Mouse (Mus musculus) heart, embryonic 15.5 days (tissue): ENCODE data around the gene Mecom. TPM values are rescaled to one million over a fixed set of nuclear protein-coding genes. Genes with fewer than 3 reads are reported as not detected.
A peak's percentile ranks its signal among the peaks of the same experiment; 100 is the strongest.

Experiments
- ATAC-seq: fragments of 200-750 bp; cut with Nextera tagmentation; replicated peaks from 2 replicates; pipeline ENCODE4 v1.8.0; 2017; ENCODE audit warnings: low read depth, moderate TSS enrichment; ENCODE audit not compliant: insufficient number of reproducible peaks, insufficient read depth, low FRiP score
- H3K27ac ChIP-seq: fragments of 300-500 bp; sonication (generic); 2 replicates; pipeline ENCODE4 v1.5.1; 2015; ENCODE audit warnings: mild to moderate bottlenecking, inconsistent platforms
- H3K27me3 ChIP-seq: fragments of 300-500 bp; sonication (generic); 2 replicates; pipeline ENCODE4 v1.6.1; 2015; ENCODE audit warnings: inconsistent platforms
- H3K36me3 ChIP-seq: fragments of 300-500 bp; sonication (generic); 2 replicates; pipeline ENCODE4 v1.6.1; 2015; ENCODE audit warnings: mild to moderate bottlenecking, inconsistent platforms
- H3K4me1 ChIP-seq: fragments of 300-500 bp; sonication (generic); replicated peaks from 2 replicates; pipeline ENCODE4 v1.6.1; 2015; ENCODE audit warnings: inconsistent platforms
- H3K4me2 ChIP-seq: fragments of 300-500 bp; sonication (generic); 2 replicates; pipeline ENCODE4 v1.6.1; 2015; ENCODE audit warnings: inconsistent platforms, mild to moderate bottlenecking, moderate library complexity
- H3K4me3 ChIP-seq: fragments of 300-500 bp; sonication (generic); 2 replicates; pipeline ENCODE4 v1.5.1; 2015; ENCODE audit warnings: mild to moderate bottlenecking, inconsistent platforms
- H3K9ac ChIP-seq: fragments of 300-500 bp; sonication (generic); 2 replicates; pipeline ENCODE4 v1.6.1; 2015; ENCODE audit warnings: mild to moderate bottlenecking, inconsistent platforms
- H3K9me3 ChIP-seq: fragments of 300-500 bp; sonication (generic); replicated peaks from 2 replicates; pipeline ENCODE4 v1.6.1; 2016; ENCODE audit warnings: inconsistent platforms
- WGBS: fragments of 180-500 bp; shearing (Covaris S2); methylation state at CpG from one replicate; pipeline ENCODE4 v1.1.7; 2015; ENCODE audit warnings: mixed read lengths; 5-methylcytosine and 5-hydroxymethylcytosine counted together
- polyA plus RNA-seq: library from polyadenylated mRNA; unstranded; fragments of >200 nt; fragmentation: Nextera tagmentation; extraction: Ambion mirVana; gene quantifications from 2 replicates; pipeline ENCODE4 v1.2.1, GENCODE M21; 2015

Gene Mecom
- polyA plus RNA-seq, 1 experiment from 2014 or later, result 17.3 TPM

DNA sequence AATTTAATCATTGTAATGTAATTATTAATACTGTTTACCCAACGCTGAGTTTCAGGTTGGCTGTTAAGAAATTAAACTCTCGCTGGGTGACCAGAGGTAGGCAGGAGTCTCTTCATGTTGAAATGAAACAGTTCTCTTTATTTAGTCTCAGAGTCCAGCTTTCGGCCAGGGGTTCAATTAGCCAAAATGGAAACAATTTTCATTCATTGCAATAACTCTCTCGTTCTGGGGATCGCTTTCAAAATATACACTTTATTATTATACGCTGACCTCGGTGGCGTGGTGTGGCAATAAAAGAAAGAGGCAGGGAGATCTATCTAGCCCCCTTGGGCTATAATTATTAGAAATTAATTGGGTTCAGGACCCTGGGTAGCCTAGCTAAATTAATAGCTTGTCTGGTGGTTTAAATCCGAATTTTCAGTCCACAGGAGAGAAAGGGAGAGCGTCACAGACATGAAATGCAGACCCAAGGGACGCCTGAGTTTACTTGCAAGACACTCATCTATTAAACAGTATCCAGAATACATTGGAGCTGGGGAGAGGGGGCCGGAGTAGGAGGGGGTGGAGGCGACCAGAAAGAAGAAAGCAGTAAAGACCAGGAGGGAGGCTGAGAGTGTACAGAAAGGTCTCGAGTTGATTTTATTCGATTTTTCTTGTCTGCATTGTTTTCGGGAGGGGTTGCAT lies 34.4 kb downstream of the Mecom start:
- H3K27ac ChIP-seq, result 0 out of 2 replicates have a peak overlapping the region, but pooled peaks have one; percentile 2
- no peaks in the 10 kb centered on the region for H3K36me3 ChIP-seq
- H3K9ac ChIP-seq, result no peak overlapping the region
- H3K4me3 ChIP-seq, result peak overlapping the region; percentile 53
- H3K9me3 ChIP-seq, result no peaks in the 10 kb centered on the region
- H3K27me3 ChIP-seq, result peaks cover 69% of the 10 kb centered on the region
- WGBS, result 11% methylated on average over 16 of the region's 16 CpGs
- peak overlapping the region; percentile 79 for H3K4me2 ChIP-seq
- ATAC-seq, result no peak
- peaks cover 26% of the 10 kb centered on the region for H3K4me1 ChIP-seq

DNA sequence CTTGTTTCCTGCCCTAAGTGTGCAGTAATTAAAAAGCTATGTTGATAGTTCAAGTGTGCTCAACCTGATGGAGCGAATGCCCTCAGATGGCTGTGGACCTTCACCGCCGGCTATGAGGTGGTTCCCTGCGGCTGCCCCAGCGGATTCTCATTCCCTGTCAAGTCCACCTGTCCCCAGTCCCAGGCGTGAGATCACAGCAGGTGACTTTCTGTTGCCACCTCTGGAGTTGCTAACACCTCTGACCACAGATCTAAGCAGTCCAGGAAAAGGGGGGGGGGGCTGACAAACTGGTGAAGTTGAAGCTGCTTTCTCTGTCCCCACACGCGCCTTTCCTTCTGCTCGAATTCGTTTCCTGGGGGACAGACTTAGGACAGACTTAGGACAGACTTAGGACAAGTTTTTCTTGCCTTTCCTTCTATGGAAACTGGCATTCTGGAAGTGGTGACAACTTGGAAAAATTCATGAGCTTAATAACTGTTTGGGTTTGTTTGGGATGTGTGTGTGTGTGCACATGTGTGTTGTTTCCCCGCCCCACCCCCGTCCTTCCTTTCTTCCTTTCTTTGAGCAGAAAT lies 35.3 kb downstream of the Mecom start:
- H3K27ac ChIP-seq, result no peak overlapping the region
- no peaks in the 10 kb centered on the region for H3K36me3 ChIP-seq
- H3K4me1 ChIP-seq, result peaks cover 33% of the 10 kb centered on the region
- no peak overlapping the region for H3K4me2 ChIP-seq
- peaks cover 76% of the 10 kb centered on the region for H3K27me3 ChIP-seq
- H3K4me3 ChIP-seq, result no peak overlapping the region
- WGBS, result 19% methylated on average over 12 of the region's 12 CpGs
- H3K9ac ChIP-seq, result no peak overlapping the region
- ATAC-seq, result no peak
- no peaks in the 10 kb centered on the region for H3K9me3 ChIP-seq

DNA sequence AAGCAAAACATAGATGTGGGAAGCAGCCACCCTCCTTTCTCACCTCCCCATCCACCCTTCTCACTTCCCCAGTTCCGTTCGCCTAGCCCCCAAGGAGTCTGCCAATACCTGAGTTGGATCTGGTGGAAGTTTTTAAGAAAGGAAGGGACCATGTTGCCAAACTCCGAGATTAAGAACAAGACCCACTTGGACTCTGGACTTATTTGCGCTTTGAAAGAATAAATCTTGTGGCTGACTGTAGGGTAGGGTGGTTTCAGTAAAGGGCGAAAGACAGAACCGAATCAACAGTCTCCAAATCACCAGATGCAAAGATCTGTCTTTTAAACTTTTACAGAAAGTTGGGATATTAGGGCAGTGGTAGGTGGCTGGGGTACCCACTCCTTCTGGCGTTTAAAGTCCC lies 36.0 kb downstream of the Mecom start:
- no peak for ATAC-seq
- Histone ChIP-seq H3K27ac (no peak overlapping the region), H3K4me1 (peaks cover 38% of the 10 kb centered on the region), H3K27me3 (peaks cover 73% of the 10 kb centered on the region), H3K4me3 (no peak overlapping the region), H3K9ac (no peak overlapping the region), H3K36me3 (no peaks in the 10 kb centered on the region), H3K9me3 (no peaks in the 10 kb centered on the region), H3K4me2 (no peak overlapping the region)
- 31% methylated on average over 7 of the region's 7 CpGs for WGBS

DNA sequence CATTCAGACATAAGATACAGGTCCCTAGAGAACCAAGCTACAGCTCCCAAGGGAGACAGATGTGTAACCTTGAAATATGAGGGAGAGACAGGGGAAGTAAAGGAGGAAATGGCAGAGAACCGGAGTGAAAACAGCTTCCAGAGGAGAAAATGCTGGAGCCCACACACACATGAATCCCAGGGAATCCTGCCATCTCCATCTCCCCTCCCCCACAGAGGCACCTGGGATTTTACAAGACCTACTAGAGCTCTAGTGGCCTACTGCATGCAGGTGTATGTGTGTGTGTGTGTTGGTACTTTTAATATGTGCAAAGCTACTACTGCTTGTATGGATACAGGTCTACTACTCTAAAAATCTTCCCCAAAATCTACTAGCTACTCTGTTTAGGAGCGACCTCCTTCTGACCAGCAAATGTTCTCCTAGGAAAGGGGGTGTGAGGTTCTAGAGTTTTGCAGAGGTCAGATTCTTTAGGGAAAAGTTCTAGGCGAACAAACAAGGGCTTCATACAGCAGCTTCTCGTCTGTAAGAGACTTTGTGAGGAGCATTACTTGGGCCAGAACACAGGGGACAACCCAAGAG lies 36.7 kb downstream of the Mecom start:
- Histone ChIP-seq H3K4me1 (peaks cover 40% of the 10 kb centered on the region), H3K9ac (no peak overlapping the region), H3K4me2 (no peak overlapping the region), H3K27me3 (peaks cover 67% of the 10 kb centered on the region), H3K27ac (no peak overlapping the region), H3K9me3 (no peaks in the 10 kb centered on the region), H3K36me3 (no peaks in the 10 kb centered on the region), H3K4me3 (no peak overlapping the region)
- 47% methylated on average over 4 of the region's 4 CpGs for WGBS
- no peak for ATAC-seq

DNA sequence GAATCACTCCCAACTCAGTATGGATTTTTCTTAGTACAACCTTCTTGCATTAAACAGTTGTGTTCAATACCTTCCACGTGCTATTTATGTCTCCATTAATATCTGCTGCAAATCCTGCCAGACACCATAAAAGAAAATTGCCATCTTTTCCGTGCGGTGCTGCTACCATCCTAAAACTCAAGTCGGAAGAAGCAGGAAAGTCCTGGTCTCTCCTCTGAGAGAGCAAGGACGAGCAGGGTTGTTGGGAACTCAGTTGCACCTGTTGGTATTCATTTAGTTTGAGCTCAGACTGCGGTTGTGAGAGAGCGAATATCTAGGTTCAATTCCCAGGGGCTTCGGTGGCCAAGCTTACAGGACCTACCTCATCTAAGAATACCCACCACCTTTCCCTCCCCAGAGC lies 37.2 kb downstream of the Mecom start:
- Histone ChIP-seq H3K9ac (no peak overlapping the region), H3K4me3 (0 out of 2 replicates have a peak overlapping the region, but pooled peaks have one; percentile 71)
- ATAC-seq, result no peak

DNA sequence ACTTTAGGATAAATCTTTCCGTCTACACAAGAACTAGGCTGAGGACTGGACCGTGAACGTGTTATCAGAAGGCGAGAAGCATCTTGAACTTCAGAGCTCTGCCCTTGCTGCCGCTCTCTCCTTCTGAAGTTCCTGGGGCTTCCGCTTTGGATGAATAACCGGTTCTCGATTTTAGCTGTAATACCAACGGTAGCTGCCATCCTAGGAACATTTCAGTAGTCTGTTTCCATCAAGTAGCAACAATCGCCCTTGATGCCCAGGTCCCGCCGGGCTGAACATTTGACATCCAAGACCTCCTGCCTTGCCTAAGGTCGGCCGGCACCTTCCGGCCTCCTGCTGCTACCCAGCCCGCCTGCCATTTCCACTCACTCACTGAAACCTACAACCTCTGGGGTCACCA lies 37.7 kb downstream of the Mecom start:
- Histone ChIP-seq H3K27me3 (peaks cover 67% of the 10 kb centered on the region), H3K9me3 (no peaks in the 10 kb centered on the region), H3K4me3 (peak overlapping the region; percentile 71), H3K4me2 (peak overlapping the region; percentile 97), H3K36me3 (no peaks in the 10 kb centered on the region), H3K4me1 (peaks cover 41% of the 10 kb centered on the region), H3K9ac (peak overlapping the region; percentile 69; the same call in 1 of the 2 replicates), H3K27ac (peak overlapping the region; percentile 93)
- 4% methylated on average over 16 of the region's 16 CpGs for WGBS
- ATAC-seq, result no peak

More for the DNA sequence above, 37.2 kb downstream of the Mecom start:
- H3K27ac ChIP-seq, result 0 out of 2 replicates have a peak overlapping the region, but pooled peaks have one; percentile 93
- peak overlapping the region; percentile 97 for H3K4me2 ChIP-seq
- no peaks in the 10 kb centered on the region for H3K9me3 ChIP-seq
- 26% methylated on average over 8 of the region's 8 CpGs for WGBS
- peaks cover 43% of the 10 kb centered on the region for H3K4me1 ChIP-seq
- H3K36me3 ChIP-seq, result no peaks in the 10 kb centered on the region
- peaks cover 68% of the 10 kb centered on the region for H3K27me3 ChIP-seq

DNA sequence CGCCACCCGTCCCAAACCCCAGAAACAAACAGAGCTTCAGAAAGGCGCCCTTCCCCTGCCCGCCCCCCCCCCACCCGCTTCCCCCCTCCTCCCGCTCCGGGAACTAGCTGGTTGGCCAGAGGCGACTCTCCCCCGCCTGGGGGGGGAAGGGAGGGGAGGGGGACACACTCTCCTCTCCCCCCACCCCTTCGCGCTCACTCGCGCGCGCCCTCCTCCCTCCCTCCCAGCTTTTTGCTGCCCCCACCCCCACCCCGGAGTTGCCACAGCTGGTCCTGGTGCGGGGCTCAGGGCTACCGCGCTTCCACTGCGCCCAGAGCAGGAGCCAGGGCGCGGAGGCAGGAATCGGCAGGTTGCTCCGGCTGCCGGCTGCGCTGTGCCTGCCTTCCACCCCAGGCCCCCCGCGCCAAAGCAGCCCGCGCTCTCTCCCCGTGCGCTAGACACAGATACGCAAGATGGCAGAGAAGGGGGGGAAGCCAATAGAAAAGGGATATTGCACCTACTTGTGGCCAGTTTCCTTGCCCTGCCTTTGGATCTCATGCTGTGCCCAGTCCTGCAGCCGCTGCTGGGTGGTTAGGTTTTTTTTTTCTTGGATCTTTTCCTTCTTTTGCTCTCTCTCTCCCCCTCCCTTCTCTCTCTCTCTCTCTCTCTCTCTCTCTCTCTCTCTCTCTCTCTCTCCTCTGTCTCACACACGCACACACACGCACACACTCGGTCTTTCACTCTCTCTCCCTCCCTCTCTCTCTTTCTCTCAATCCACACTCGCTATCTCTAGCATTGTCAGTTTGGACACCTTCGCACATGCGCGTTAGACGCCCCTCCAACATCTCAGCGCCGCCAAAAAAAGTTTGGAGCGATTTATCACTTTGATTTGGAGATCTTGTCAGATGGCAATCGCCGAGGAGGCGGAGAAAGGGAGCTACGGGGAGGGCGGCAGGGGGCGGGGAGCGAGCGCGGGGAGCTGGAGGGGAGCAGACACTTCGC lies 38.6 kb downstream of the Mecom start:
- peaks cover 67% of the 10 kb centered on the region for H3K27me3 ChIP-seq
- ATAC-seq, result peak; percentile 45
- peak overlapping the region; percentile 69 for H3K9ac ChIP-seq
- peak overlapping the region; percentile 71 for H3K4me3 ChIP-seq
- H3K4me2 ChIP-seq, result peak overlapping the region; percentile 97
- no peaks in the 10 kb centered on the region for H3K9me3 ChIP-seq
- H3K4me1 ChIP-seq, result peaks cover 35% of the 10 kb centered on the region
- WGBS, result under 1% methylated on average over 42 of the region's 55 CpGs
- H3K36me3 ChIP-seq, result no peaks in the 10 kb centered on the region
- H3K27ac ChIP-seq, result peak overlapping the region; percentile 93

DNA sequence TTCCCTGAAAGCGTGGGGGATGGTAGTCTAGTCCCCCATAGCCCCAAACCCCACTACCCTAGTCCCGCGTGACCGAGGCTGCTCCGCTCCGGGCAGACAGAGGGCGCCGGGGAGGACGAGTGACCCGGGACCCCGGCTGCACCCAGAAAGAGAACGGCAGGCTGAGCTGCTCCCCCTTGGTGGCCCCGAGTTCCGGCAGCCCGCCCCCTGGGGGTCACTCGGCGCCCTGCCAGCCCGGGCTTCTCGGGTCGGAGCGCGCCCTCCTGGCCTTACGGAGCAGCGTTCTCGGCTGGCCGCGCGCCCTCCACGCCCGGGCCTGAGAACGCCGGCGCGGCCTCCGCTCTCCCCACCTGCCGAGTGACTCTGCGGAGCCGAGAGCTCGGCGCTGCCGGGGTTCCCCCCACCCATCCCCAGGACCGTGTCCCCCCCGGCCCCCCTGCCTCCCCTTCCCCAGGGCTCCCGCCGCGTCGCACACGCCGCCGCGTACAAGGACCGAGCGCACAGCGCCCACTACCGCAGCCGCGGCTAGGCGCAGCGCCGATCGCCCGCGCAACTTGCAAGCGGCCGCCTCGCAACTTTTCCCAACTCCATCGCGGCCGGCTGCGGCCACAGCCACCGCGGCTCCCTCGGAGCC lies 39.4 kb downstream of the Mecom start:
- no peaks in the 10 kb centered on the region for H3K9me3 ChIP-seq
- no peaks in the 10 kb centered on the region for H3K36me3 ChIP-seq
- peak overlapping the region; percentile 97 for H3K4me2 ChIP-seq
- WGBS, result under 1% methylated on average over 73 of the region's 73 CpGs
- peak overlapping the region; percentile 93 for H3K27ac ChIP-seq
- H3K4me1 ChIP-seq, result peaks cover 37% of the 10 kb centered on the region
- ATAC-seq, result peak; percentile 79
- H3K9ac ChIP-seq, result peak overlapping the region; percentile 69
- H3K27me3 ChIP-seq, result peaks cover 59% of the 10 kb centered on the region
- H3K4me3 ChIP-seq, result peak overlapping the region; percentile 71

DNA sequence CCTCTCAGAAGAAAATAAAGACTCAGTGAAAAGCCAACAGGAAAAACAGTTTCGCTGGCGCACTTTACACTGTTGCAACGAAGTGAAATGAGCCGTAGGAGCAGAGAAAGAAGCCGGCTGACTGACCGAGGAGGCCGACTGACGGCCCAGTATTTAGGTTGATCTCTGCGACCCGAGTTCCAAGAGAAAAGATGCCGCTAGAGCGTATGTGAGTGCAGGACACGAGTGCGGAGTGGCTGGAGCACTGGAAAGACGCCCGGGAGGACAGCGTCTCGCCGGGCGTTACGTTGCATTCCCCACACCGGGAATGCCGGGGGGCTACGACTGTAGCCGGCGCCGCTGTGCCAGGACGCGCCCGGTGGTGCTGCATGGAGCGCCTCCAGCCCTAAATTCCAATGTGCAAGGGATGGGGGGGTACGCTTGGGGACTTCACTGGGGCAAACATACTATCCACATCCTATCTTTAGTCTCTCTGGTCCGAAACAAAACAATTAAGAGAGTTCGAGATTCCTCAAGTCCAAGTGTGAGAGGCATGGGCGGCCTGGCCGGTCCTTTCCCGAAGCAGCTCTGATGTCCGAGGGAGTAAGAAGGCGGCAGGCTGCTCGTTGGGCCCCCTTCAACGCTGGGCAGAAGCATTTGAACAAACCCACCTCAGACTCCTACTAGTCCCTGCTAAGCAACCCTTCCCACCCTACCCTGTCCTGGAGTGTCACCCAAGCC lies 40.1 kb downstream of the Mecom start:
- WGBS, result under 1% methylated on average over 41 of the region's 41 CpGs
- no peak; the same call in 1 of the 2 replicates for ATAC-seq
- Histone ChIP-seq H3K9ac (peak overlapping the region; percentile 69), H3K4me1 (peaks cover 35% of the 10 kb centered on the region), H3K9me3 (no peaks in the 10 kb centered on the region), H3K27me3 (peaks cover 53% of the 10 kb centered on the region), H3K4me3 (peak overlapping the region; percentile 71), H3K27ac (peak overlapping the region; percentile 93), H3K4me2 (peak overlapping the region; percentile 97), H3K36me3 (no peaks in the 10 kb centered on the region)

DNA sequence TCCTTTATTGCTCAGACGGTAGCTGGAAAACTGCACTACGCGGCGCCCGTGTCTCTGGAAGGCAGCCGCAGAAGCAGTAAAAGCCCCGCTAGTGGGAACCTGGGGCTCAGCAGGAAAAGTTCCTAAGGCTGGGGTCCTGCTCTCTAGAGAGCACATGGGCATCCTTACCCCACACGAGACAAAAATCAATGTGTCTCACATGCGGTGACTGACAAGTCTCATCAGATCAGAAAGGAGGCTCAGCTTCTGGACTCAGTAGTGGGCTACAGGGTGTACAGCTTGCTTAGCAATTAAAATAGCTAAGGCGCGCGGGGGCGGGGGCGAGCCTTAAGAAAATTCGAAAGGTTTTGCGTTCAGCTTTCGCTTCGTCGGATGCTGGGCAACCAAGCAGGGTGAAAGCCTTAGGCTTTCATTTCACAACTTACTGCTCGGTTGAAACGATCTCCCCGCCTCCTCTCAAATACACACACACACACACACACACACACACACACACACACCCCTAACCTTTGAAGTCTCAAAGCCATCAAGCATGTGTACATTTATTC lies 40.7 kb downstream of the Mecom start:
- Histone ChIP-seq H3K4me2 (peak overlapping the region; percentile 97), H3K9me3 (no peaks in the 10 kb centered on the region), H3K4me1 (peaks cover 35% of the 10 kb centered on the region), H3K27ac (peak overlapping the region; percentile 93), H3K27me3 (peaks cover 48% of the 10 kb centered on the region), H3K4me3 (peak overlapping the region; percentile 71), H3K36me3 (no peaks in the 10 kb centered on the region), H3K9ac (peak overlapping the region; percentile 69)
- 1% methylated on average over 22 of the region's 22 CpGs for WGBS
- ATAC-seq, result no peak
